Mouse (Mus musculus): ENCODE measurements around the gene Gm1043. TPM values are rescaled to one million over a fixed set of nuclear protein-coding genes. Genes with fewer than 3 reads are reported as not detected.

Gm1043 gene
- polyA plus RNA-seq, 1 experiment, result 10.7 TPM

DNA sequence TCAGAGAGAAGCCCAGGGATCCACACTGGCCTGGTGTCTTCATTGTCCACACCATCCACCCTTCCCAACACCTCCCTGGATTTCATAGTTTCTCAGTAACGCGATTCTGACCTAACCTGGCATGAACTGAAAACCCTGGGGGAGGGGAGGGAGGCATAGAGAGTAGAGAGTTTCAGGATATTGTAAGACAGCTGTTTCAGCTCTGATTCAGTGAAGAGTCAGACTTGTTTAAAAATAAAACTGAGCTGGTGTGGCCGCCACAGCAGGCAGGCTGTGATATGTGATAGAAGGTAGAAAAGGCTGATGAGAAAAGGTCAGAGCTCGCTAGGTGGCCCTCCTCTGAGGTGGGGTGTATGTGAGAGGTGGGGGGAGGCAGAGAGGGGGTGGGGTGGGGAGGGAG lies 93.6 kb downstream of the Gm1043 start:
- no peak for DNase-seq (ENCODE audit: low read depth)
- TF ChIP-seq CTCF (IDR thresholded peaks at IDR 0.05; ENCODE audit: borderline replicate concordance, extremely low read depth, insufficient read depth, insufficient read length) (no peak), POLR2A (IDR thresholded peaks at IDR 0.05; ENCODE audit: borderline replicate concordance, extremely low read depth, insufficient read depth, insufficient read length, poor library complexity, severe bottlenecking) (no peak)

DNA sequence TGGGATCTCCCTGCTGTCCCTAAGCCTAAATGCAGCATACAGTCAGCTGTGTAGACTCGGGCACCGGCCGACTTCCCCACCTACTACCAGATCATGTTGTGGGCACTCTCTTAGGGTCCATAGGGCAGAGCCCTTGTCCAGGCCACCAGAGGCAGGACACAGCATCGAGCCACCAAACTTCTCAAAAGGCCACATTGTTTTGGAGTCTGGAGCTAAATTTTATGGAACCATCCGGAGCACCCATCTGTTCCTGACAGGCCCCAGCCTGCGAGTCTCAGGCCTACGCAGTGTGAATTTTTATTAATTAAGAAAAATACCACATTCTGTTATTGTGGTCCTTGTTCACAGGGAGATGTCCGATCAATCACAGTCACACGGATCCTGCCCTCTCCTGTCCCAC lies 94.7 kb downstream of the Gm1043 start:
- no peak for TF ChIP-seq POLR2A (IDR thresholded peaks at IDR 0.05; ENCODE audit: borderline replicate concordance, extremely low read depth, insufficient read depth, insufficient read length, poor library complexity, severe bottlenecking)
- TF ChIP-seq CTCF (IDR thresholded peaks at IDR 0.05; ENCODE audit: borderline replicate concordance, extremely low read depth, insufficient read depth, insufficient read length), result no peak
- DNase-seq (ENCODE audit: low read depth), result no peak

DNA sequence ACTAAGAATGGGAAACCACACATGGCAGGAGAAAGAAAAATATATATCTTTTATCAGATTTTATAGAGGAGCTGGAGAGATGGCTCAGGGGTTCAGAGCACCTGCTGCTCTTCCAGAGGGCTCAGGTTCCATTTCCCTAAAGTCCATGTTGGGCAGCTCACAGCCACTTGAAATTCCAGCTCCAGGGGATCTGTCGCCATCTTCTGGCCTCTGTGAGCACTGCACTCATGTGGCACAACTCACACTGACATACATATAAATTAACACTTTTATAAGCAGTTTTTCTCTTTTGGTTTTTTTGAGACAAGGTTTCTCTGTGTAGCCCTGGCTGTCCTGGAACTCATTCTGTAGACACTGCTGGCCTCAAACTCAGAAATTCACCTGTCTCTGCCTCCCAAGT lies 95.5 kb downstream of the Gm1043 start:
- peak; percentile 34; the same call in 1 of the 2 replicates for TF ChIP-seq CTCF (IDR thresholded peaks at IDR 0.05; ENCODE audit: borderline replicate concordance, extremely low read depth, insufficient read depth, insufficient read length)
- no peak for TF ChIP-seq POLR2A (IDR thresholded peaks at IDR 0.05; ENCODE audit: borderline replicate concordance, extremely low read depth, insufficient read depth, insufficient read length, poor library complexity, severe bottlenecking)
- DNase-seq (ENCODE audit: low read depth), result no peak

DNA sequence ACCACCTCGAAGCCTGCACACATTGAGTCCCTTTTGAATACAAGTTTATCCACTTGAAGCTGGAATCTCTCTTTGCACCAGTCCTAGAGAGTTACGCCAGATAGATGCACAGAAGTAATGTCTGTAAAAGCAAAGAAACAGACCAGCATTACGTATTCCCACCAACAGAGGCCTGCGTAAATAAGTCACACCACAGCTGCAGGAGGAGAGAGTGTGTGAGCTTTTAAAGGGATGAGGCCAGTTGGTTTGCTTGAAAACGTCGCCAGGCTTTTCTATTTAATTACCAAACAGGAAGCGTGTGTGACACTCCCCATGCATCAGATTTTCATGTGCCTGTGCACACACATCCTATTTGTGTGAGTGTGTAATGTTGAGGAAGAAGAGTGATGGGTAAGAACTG lies 99.4 kb downstream of the Gm1043 start:
- TF ChIP-seq CTCF (IDR thresholded peaks at IDR 0.05; ENCODE audit: borderline replicate concordance, extremely low read depth, insufficient read depth, insufficient read length) (no peak), POLR2A (IDR thresholded peaks at IDR 0.05; ENCODE audit: borderline replicate concordance, extremely low read depth, insufficient read depth, insufficient read length, poor library complexity, severe bottlenecking) (no peak)

DNA sequence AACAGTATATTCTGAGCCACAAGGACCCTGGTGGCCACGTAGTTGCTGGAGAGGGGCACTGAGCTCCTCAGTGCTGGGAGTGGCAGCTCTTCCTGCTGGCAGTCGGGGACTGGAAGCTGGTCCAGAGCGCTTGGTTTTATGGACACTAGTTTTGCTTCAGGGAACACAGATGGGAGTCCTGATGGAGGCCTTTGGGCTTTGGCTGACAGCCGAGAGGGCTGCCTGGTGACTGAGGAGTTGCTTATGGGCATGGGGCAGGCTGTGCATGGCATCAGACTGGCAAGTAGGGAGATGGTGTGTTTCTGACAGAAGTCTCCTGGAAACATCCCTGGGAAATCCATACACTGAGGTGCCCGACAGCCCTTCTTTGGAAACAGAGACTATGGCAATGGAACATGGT lies 105.2 kb downstream of the Gm1043 start:
- TF ChIP-seq CTCF (IDR thresholded peaks at IDR 0.05; ENCODE audit: borderline replicate concordance, extremely low read depth, insufficient read depth, insufficient read length) (no peak), POLR2A (IDR thresholded peaks at IDR 0.05; ENCODE audit: borderline replicate concordance, extremely low read depth, insufficient read depth, insufficient read length, poor library complexity, severe bottlenecking) (no peak)
- no peak for DNase-seq (ENCODE audit: low read depth)

More for the DNA sequence above, 99.4 kb downstream of the Gm1043 start:
- DNase-seq (ENCODE audit: low read depth), result peak; percentile 25

DNA sequence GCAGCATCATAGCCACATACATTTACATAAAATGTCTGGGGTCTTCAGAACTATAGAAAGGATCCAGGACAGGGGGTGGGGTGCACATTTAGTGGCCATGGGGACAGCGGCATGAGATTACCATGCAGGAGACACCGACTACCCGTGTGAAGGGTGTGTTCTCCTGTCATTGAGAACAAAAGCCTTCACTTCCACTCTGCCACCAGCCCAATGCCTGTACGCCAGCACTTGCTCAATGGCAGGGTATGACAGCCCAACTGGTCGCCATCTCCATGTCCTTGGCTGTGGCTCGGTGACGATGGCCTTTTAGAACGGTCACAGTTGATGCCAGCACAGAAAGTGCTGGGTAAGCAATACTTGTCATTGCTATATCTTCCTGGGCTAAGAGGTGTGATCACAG lies 111.0 kb downstream of the Gm1043 start:
- DNase-seq (ENCODE audit: low read depth), result no peak
- TF ChIP-seq POLR2A (IDR thresholded peaks at IDR 0.05; ENCODE audit: borderline replicate concordance, extremely low read depth, insufficient read depth, insufficient read length, poor library complexity, severe bottlenecking) (no peak), CTCF (IDR thresholded peaks at IDR 0.05; ENCODE audit: borderline replicate concordance, extremely low read depth, insufficient read depth, insufficient read length) (no peak)

DNA sequence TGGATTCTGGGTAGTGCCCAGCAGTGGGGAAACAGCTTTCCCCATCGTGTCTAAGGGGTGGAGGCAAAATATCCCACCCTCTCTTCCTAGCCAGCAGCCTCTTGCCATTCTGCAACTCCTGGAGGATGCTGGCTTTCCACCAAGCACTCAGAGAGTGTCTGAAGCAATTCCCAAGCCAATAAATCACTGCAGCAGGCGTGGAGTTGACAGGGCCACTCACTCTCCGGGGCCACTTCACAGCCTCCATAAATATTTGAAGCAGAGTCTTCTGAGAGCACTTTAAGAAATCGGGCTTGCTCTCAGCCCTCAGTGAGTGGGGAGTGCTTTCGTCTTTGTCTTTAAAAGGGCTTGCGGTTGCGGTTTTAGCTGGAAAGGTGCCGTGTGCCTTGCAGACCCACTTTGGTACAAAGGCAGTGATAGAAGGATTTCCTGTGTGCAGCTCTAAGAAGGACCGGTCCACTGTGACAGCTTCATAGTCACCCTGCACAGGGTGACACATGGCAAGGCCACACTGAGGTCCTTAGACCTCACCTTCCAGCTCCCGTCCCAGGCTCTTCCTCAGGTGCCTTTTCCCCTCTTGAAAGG lies 111.6 kb downstream of the Gm1043 start:
- peak; percentile 41 for DNase-seq (ENCODE audit: low read depth)
- no peak for TF ChIP-seq CTCF (IDR thresholded peaks at IDR 0.05; ENCODE audit: borderline replicate concordance, extremely low read depth, insufficient read depth, insufficient read length)
- no peak for TF ChIP-seq POLR2A (IDR thresholded peaks at IDR 0.05; ENCODE audit: borderline replicate concordance, extremely low read depth, insufficient read depth, insufficient read length, poor library complexity, severe bottlenecking)

DNA sequence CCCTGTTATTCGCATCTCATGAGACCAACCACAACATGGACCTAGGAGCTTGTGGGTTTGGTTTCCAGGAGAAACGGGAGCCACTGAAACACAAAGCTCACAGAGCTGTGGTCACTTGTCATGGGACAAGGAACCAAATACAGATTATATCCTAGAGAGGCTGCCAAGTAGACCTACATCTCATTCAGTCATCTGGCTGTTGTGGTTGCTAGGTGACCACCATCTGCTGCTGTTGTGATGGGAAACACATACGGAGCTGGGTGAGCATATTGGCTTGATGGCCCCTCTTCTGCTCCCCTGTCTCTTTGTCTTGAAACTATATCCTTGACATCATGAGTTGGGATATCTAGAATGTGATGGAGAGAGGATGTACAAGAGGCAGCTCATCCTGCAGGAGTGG lies 112.3 kb downstream of the Gm1043 start:
- peak; percentile 59 for DNase-seq (ENCODE audit: low read depth)
- TF ChIP-seq POLR2A (IDR thresholded peaks at IDR 0.05; ENCODE audit: borderline replicate concordance, extremely low read depth, insufficient read depth, insufficient read length, poor library complexity, severe bottlenecking) (no peak), CTCF (IDR thresholded peaks at IDR 0.05; ENCODE audit: borderline replicate concordance, extremely low read depth, insufficient read depth, insufficient read length) (no peak)

DNA sequence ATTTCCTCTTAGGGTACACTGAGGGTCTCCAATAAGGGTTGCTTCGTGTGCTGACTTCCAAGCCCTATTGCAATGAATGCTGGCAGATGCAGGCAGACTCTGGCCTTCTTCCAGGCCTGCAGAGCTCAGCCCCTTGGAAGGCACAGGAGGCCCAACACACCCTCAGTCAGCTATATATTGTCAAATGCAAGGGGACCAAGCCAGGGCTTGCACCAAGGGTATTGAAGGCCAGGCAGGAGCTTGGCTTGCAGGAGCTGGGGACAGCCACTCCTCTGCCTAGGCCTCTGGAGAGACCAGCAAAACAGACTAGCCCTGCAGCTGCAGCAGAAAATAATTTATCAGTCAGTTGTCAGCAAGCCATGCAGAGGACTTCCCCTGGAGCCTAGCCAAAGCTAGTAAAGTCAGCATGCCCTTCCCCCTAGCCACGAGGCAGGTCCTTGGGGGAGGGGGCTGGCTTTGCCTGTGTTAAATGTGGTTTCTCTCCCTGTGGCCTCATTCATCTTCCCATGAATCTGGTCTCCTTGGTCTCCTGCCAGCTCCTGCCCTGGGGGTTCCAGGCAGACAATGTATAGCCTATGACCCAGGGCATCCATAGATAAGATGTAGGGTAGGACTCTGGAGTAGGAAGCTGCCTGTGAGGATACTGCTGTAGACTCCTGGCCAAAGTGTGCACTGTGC lies 113.0 kb downstream of the Gm1043 start:
- no peak for TF ChIP-seq POLR2A (IDR thresholded peaks at IDR 0.05; ENCODE audit: borderline replicate concordance, extremely low read depth, insufficient read depth, insufficient read length, poor library complexity, severe bottlenecking)
- no peak for TF ChIP-seq CTCF (IDR thresholded peaks at IDR 0.05; ENCODE audit: borderline replicate concordance, extremely low read depth, insufficient read depth, insufficient read length)
- DNase-seq (ENCODE audit: low read depth), result peak; percentile 75

DNA sequence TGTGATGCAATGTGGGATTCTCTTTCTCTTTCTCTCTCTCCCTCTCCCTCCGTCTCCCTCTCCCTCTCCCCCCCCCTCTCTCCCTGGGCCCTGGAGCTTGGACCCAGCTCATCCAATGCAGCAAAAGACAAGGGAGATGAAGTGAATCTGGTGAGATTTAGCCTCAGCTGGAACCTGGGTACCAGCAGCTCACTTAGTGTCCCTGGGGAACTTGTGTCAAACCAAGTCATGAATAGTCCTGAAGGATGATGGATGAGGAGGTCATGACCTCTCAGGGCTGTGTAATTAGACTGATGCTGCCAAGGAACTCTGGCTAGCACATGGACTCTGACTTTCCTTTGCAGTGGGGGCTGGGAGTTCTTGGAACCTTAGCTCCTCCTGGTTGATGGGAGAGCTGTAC lies 117.1 kb downstream of the Gm1043 start:
- no peak for TF ChIP-seq CTCF (IDR thresholded peaks at IDR 0.05; ENCODE audit: borderline replicate concordance, extremely low read depth, insufficient read depth, insufficient read length)
- no peak for TF ChIP-seq POLR2A (IDR thresholded peaks at IDR 0.05; ENCODE audit: borderline replicate concordance, extremely low read depth, insufficient read depth, insufficient read length, poor library complexity, severe bottlenecking)
- no peak for DNase-seq (ENCODE audit: low read depth)

DNA sequence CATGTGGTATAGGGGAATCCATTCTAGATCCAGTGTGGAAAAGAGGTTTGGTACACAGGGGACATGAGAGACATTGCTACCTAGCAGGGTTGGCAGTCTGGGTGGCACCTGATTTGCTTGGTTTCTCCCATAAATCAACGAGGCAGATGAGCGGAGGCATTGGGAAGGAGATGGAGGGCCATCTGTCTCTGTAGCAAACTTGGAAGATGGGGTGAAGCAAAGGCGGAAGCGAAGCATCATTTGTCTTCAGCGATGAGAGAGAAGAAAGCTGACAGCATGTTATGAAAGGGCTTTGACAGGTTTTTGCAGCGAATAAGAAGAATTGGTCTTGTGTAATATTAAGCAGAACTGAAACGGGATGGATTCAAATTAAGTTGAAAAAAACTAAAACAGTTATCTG lies 119.7 kb downstream of the Gm1043 start:
- TF ChIP-seq CTCF (IDR thresholded peaks at IDR 0.05; ENCODE audit: borderline replicate concordance, extremely low read depth, insufficient read depth, insufficient read length) (no peak), POLR2A (IDR thresholded peaks at IDR 0.05; ENCODE audit: borderline replicate concordance, extremely low read depth, insufficient read depth, insufficient read length, poor library complexity, severe bottlenecking) (no peak)
- DNase-seq (ENCODE audit: low read depth), result no peak

DNA sequence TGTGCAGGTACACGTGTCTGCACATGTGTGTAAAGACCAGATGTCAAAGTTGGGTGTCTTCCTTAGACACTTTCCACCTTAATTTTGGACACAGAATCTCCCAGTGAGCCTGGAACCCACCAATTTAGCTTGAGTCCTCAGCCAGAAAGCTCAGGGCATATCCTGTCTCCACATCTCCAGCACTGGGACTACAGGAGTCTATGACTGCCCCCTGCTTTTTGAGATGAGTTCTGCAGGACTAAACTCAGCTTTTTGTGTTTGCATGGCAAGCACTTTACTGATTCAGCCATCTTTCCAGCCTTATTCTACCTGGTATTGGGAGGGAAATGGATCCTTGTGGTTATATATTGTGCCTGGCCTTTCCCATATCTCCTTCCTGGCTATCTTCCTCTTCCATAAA lies 120.2 kb downstream of the Gm1043 start:
- no peak for TF ChIP-seq POLR2A (IDR thresholded peaks at IDR 0.05; ENCODE audit: borderline replicate concordance, extremely low read depth, insufficient read depth, insufficient read length, poor library complexity, severe bottlenecking)
- TF ChIP-seq CTCF (IDR thresholded peaks at IDR 0.05; ENCODE audit: borderline replicate concordance, extremely low read depth, insufficient read depth, insufficient read length), result no peak
- DNase-seq (ENCODE audit: low read depth), result no peak

Data from brain, embryonic 14.5 days (tissue).